Mouse (Mus musculus) mature B cell (primary cell): ENCODE data around the gene Cog4.
"Not testable (repeated sequence)": the region's sequence is repeated elsewhere in the genome, so short reads cannot be mapped to it uniquely, and the experiment has no call there.

Experiments
- in situ Hi-C: fragments of 300-500 bp; cut with MboI; formaldehyde crosslinking; loops from 2 replicates; pipeline ENCODE4 v1.14.3; 2019

Cog4 gene

DNA sequence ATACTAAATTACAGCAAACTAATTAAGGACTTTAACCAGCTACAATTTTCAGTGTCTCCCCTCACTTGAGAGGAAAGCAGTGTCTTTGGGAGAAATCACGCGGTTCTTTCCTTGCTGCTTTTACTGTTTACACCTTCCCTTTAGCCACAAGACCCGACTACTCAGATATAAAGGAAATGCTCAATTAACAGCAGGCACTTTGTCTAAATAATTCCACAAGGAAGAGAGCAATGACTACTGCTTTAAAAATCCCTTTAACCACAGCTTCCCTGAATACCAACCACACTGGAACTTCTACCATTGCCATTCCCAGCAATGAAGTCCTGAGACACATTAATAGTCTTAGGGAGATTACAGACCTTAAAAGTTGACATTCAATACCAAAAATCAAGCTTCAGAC, 17.9 kb upstream of the Cog4 start:
- in situ Hi-C loops: no loop called here

DNA sequence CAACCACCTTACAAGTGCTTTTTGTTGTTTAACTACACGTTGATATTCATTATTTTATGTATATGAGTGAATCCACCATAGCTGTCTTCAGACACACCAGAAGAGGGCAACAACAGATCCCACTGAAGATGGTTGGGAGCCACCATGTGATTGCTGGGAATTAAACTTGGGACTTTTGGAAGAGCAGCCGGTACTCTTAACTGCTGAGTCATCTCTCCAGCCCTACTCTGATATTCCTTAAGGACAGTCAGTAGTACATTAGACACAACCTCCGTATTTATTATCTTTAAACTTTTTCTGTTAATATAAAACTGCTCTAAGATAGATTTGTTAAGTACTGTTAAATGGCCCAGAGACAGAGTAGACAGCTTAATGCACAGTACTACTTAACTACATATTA, 14.4 kb upstream of the Cog4 start:
- in situ Hi-C loops: no loop called here

DNA sequence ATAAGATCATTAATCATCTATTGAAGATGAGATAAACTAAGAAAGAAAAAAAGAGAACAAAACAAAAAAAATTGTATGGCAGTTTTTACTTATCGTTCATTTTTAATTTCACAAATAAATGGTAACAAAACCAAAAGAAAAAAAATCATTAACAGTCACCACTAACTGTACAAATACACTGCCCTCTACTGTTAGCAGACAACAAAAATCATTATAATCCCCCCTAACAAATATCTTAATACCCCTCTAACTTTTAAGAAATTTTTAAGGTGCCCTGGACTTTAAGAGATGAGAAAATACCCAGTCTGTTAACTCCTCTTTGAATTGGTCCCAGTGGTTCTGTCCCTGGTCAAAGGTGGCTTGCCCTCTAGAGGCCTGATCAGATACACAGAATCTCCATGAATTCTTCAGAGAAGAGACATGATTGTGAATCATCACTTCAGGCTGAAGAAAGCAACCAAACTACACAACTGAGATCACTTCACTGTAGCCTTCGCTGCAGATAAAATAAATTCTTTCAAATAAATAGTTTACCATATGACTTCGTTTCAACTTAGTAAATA, 4.3 kb upstream of the Cog4 start:
- in situ Hi-C loops: no loop called here

GRCm38 (mm10) chr8:110843207-110843606, 3.2 kb upstream of the Cog4 start:
- in situ Hi-C loops: no loop called here

DNA sequence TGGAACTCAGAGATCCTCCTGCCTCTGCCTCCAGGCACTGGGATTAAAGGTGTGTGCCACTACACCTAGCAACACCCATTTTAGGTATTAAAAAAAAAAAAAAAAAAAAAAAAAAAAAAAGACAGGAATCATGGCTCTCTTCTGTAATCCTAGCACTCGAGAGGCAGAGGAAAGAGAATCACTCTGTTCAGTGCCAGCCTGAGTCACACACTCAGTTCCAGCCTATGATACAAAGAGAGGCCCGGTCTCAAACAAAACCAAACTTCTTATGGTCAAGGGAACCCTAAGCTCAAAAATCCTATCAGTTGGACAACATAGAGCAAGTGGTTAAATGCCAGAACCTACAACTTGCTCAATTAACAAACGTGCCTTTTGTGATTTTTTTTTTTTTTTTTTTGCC, 1.5 kb upstream of the Cog4 start:
- in situ Hi-C loops: no loop called here

GRCm38 (mm10) chr8:110845821-110846404, 487 bp upstream of the Cog4 start:
- in situ Hi-C loops: no loop called here

DNA sequence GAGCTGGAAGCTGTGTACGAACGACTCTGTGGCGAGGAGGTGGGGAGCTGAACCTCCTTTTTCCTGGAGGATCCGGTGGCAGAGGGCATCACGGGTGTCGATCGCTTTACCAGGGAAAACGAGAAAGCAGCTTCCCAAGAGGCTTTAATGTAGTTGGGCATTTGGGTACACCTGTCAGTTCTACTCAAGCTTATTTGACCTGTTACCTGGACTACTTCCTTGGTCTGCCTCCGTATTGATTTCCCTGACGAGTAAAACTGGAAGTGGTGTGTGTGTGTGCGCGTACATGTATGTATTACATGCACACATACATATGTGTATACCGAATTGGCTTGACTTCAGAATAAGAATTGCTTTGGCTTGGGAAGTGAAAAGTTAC, 760 bp downstream of the Cog4 start:
- in situ Hi-C loops: no loop called here

DNA sequence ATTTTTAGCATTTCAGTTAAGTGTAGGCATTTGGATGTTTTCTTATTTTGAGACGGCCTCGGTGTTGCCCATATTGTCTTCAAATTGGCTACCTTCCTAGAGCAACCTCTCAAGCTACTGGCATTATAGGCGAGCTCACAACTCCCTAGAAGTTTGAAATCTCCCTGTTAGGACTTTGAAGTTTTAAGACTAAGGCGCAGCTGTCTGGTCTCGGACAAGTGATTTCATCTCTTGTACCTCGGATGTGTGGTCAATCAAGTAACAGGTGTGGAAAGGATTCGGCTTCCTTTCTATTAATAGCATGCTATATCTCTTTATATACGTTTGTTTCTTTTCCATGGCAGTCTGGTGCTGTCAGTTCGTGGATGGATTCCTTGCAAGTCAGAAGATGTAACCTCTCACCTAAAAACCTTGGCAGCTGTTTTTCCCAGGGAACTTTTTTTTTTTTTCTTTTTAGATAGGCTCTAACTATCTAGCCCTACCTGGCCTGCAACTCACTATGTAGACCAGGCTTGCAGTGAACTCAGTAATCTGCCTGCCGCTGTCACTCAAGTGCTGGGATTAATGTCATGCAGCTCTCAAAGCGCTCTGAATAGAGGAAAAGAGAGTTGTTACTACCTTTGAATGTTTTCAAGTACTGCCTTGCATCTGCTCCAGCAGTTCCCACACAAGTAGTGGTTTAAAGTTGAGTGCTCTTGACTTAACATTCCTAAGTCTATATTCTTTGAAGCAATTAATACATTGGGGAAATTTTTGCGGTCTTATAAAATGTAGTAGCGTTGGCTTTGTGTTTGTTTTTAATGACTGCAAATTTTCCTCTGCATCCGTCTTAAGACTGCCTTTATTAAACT, 1.5 kb downstream of the Cog4 start:
- in situ Hi-C loops: no loop called here

DNA sequence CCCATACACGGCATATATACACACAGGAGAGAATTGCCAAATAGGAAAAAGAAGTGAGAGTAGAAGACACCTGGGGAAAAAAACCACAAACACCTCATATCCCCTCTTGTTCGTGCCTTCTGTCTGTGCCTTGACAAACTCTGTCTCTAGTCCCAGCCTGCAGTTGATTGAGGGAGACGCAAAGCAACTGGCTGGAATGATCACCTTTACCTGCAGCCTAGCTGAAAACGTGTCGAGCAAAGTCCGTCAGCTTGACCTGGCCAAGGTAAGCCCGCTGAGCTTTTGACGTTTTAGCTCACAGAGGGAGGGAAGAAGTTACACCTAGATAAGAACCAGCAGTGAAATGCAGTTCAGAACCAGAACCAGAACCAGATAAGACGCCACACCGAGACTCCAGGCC, 4.8 kb downstream of the Cog4 start:
- in situ Hi-C loops: no loop called here

DNA sequence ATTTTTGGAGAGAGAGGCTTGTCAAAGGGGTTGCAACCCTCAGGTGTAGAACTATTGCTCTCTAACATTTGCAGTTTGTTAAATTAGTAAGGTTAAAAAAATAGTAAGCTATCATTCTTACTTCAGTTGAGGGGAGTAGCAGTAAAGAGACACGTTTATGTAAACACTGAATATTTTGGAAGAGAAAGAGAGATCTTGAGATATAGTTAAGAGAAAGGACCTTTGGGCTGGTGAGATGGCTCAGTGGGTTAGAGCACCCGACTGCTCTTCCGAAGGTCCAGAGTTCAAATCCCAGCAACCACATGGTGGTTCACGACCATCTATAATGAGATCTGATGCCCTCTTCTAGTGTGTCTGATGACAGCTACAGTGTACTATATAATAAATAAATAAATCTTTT, 9.7 kb downstream of the Cog4 start:
- in situ Hi-C loops: not testable (repeated sequence)

- in situ Hi-C loops: no loop called here
These were observed 10.5 kb downstream of the Cog4 start for GRCm38 (mm10) chr8:110856760-110857461.

DNA sequence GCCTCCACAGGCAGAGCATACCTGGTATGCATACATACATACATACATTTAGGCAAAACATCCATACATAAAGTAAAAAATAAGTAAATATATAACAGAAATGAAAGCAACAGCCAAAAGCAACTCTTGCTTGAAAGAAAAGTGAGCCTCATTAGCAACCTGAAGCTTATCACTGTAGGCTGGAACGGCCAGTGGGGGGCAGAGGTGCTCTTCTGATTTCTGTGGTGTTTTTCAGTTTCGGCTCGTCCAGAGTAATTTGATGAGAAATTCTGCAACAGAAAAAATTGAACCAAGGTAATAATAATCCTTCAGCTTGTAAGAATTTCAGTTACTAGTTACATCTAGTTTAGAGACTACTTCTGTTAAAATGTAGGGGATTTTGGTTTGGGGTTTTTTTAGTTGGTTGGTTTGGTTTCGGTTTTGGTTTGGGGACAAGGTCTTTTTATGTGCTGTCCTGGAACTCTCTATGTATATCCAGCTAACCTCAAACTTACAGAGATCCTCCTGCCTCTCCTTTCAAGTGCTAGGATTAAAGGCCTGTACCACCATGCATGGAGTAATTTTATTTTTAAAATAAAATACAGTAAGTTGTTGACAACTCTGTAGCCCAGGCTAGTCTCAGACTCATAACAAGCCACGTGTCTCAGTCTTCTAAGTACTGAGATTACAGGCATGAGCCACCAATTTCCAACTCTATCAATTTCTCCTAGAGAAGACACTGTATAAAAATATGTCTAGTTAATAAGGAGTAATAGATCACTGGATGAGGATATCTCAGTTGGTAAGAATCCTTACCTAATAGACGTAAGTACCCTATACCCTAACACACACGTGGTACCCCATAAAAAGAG, 13.5 kb downstream of the Cog4 start:
- in situ Hi-C loops: no loop called here

GRCm38 (mm10) chr8:110861347-110862025, 15.1 kb downstream of the Cog4 start:
- in situ Hi-C loops: not testable (repeated sequence)

DNA sequence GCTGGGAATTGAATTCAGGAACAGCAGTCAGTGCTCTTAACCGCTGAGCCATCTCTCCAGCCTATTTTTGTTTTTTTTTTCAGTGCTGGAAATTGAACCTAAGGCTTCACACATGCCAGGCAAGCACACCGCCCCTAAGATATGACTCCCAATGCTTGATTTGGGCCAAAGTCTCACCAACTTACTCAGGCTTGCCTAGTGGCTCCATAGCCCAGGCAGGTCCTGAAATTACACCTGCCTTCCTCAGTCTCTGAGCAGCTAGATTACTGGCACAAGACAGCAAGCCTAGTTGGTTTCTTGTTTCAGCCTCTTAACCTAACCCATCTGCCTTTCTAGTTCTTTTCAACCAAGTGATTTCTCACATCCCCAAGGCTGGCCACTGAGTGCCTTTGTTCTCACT, 24.1 kb downstream of the Cog4 start:
- in situ Hi-C loops: no loop called here

DNA sequence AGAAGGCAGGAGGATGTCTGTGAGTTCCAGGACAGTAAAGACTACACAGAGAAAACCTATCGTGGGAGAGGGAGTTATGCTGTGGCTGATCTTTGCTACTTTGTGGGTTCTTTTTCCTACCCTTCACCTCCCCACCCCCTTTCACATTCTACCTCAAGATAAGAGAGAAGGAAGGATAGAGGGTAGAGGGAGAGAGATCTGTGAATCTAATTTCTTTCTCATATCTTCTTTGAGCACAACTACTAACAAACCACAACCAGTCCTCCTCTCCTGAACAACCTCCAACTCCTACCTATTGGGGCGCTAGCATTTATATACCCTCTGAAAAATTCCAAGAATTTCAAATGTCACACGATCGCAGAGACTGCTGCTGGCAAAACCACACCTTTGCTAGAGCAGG, 31.5 kb downstream of the Cog4 start:
- in situ Hi-C loops: no loop called here

GRCm38 (mm10) chr8:110881741-110882310, 35.4 kb downstream of the Cog4 start:
- in situ Hi-C loops: no loop called here

DNA sequence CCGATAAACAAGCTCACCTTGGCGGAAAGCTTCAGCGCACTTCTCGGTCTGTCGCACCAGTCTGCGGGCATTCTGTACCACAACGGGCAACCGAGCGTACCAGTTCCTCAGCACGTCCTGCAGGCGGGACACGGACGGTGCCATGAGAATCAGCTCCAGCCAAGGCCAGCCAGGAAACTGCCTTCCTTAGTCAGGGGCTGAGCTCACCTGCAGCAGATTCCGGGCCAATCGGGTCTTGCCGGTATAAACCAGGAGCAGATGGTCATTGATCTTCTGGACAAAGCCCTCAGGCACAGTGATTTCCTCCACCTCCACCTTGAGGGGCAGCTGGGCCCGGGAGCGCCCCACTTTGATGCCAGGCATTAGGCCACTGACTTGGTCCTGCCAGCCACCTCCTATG, 37.4 kb downstream of the Cog4 start:
- in situ Hi-C loops: no loop called here

DNA sequence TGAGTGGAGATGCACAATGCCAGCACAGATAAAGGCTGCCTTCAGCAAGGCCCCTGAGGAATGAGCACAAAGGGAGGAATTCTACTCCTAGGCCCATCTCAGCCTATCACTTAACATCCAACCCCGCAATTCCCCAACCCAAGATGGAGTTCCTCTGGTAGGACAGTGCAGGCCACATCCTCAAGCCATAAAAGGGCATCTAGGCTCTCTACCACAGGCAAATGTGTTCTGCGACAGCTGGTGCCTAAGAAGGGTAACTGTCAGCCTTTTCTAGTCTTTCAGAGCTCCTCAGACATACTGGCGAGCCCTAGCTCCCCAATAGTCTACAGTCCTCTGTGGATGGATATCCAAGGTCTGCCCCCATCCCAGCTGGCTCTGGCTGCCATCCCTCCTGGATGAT, 40.2 kb downstream of the Cog4 start:
- in situ Hi-C loops: no loop called here

DNA sequence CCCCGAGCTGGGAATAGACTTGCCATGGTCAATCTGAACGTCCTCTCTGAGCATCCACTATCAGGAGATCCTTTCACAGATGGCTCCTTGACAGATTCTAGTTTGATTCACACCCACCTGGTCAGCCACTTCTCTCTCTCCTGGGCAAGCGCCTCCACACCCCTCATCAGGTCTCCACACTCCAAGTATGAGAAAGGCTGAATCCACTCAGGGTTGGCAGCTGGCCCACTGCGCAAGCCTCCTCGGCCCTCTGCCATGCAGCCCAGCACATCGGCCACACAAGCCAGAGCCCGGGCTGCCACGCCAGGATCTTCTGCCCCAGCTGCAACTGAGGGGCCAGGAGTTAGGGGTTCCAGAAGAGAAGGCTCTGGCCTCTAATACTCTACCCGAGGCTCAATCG, 41.2 kb downstream of the Cog4 start:
- in situ Hi-C loops: no loop called here

- in situ Hi-C loops: no loop called here
These were observed 42.0 kb downstream of the Cog4 start for GRCm38 (mm10) chr8:110888441-110888840.

DNA sequence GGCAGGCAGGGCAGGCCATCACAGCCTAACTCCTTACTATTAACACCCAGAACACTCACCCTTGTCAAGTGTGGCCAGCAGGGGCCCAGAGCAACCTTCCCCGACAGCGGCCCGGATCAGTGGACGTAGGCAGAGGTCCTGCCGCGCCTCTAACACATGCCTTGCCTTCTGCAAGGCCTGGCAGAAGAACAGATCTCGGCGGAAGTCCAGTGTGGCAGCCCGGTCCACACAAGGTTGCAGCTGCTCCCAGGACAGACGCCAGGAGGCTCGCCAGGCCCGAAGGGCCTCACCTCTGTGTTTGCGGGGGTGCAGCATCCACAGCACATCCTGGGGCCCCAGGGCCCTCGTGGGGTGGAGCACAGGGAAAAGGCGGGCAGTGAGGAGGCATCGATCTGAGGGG, 42.5 kb downstream of the Cog4 start:
- in situ Hi-C loops: no loop called here
